Mouse (Mus musculus) T-helper 17 cell (primary cell): ENCODE data around the gene Ptprm.

Experiments used
- in situ Hi-C, 2 experiments: fragments of 300-600 bp; cut with MboI, MseI; formaldehyde crosslinking; loops; 1 replicate in 1 of 2; 2 replicates in 1 of 2; pipeline ENCODE4 v1.15.1; 2025; ENCODE audit warnings: high pct_unique_total_duplicates in 2 of 2

The Ptprm gene

DNA sequence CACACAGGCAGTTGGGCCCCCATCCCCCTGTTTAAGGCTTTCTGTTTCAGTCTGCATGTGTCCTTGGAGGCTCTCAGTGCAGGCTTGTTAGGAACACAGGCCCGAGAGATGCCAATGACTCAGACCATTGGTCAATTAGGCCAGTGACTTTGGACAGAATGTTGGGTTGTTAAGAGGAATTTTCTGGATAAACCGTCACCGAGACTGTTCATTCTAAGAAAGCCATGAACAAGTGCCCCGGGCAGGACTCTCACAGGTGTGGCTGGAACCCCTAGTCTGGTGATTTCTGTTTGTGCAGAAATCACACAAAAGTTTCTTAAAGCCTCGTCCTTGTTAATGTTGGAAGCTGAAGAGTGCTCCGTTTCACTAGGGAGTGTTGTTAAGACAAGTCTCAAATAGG lies 615.9 kb downstream of the Ptprm start:
- in situ Hi-C loops = no loop called here

- in situ Hi-C loops = no loop called here
These were observed 617.8 kb downstream of the Ptprm start for GRCm38 (mm10) chr17:66736450-66736849.

GRCm38 (mm10) chr17:66733541-66733940 lies 620.7 kb downstream of the Ptprm start:
- in situ Hi-C loops = no loop called here

DNA sequence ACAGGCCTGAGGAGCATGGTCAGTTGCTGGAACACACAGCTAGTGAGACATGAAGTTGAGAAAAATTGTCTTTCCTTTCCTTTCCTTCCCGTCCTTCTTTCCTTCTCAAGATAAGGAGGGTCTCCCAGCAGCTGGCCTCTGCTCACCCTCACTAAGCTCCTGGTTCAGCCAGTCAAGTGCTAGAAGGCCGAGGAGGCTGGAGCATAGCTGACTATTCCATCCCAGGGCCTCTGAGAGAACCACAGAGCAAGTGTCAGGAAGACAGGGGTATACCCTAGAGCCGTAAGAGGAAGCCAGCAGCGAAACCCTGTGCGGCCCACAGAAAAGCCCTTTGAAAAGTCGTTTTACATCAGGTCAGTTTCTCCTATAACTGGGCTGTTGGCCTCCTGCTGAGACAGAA lies 624.3 kb downstream of the Ptprm start:
- in situ Hi-C loops = no loop called here

GRCm38 (mm10) chr17:66720992-66721351 lies 633.3 kb downstream of the Ptprm start:
- in situ Hi-C loops = no loop called here

GRCm38 (mm10) chr17:66720200-66720991 lies 633.9 kb downstream of the Ptprm start:
- in situ Hi-C loops = no loop called here

DNA sequence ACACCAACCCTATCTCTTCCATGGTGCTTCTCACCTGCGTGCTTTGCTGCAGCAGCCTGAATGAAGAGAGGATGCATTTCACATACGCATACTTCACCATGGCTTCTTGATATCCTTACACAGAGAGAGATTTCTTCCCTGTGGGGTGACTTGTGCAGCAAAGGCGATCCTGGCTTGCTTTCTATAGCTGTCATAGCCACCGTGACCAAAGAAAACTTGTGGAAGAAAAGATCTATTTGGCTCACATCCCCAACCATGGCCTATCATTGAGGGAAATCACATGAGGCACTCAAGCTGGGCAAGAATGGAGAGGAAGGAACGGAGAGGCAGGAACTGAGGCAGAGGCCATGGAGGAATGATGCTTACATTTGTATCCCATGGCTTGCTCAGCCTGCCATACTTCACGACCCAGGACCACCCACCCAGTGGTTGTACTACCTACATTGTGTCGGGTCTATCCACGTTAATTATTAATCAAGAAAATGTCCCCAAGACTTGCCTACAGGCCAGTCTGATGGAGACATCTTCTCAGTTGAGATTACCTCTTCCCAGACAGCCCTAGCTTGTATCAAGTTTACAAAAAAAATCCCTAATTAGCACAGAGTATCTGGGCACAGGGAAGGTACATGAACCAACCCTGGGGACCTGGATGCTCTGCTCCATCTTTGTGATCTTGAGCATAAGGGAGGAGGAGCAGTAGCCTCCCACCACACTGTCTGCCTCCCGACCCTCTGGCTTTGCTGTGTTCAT lies 641.6 kb downstream of the Ptprm start:
- in situ Hi-C loops = no loop called here

GRCm38 (mm10) chr17:66711221-66712016 lies 642.8 kb downstream of the Ptprm start:
- in situ Hi-C loops = no loop called here

DNA sequence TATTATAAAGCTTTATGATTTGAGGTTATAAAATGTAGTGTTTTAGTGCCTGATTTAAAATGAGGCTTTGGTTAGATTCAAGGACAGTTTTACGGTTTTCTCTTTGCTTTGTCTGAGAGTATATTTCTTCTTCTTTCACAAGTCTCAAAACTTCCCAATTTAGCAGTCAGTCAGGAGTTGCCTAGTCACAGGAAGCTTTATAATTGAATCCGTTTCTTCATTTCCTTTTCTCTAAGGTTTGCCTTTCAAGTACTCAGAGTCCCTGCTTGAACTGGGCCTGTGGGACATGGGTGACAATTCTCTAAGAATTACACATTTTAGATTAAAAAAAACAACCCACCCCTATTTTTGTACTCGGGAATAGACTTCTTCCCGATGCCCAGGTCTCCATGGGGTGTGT lies 643.7 kb downstream of the Ptprm start:
- in situ Hi-C loops = no loop called here

DNA sequence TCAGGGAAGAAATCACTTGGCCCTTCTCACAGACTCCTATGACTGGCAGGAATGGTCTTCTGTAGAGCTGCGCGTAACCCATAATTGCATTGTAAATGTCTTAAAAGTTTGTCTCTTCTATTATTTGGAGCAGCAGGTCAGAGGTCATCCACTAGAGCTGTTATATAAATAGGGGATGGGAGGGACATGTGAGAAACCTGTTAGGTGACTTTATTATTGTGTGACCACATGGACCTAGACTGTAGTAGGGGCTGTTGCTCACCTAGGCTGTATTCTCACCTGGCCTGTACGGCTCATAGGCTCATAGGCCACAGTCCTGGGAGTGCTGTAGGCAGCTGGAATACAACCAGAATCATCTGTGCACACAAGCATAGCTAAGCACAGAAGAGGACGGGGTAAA lies 645.5 kb downstream of the Ptprm start:
- in situ Hi-C loops = no loop called here

DNA sequence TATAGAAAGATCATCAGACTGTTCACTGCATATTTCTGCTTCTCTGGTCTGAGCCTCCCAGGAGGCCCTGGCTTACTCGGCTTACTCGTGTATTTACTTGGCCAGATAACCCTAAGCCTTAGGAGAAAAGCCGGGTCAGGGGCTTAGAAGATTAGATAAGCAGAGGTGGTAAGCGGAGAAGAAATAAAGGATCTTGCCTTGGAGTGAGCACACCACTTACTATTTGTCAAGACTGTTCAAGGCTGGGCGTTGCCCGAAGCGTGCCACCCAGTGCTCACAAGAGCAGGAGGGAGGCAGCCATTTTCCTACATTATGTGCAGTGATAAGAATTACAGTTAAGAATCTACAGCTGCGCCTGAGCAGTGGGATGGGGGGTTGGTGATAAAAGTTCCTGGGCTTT lies 646.6 kb downstream of the Ptprm start:
- in situ Hi-C loops = no loop called here

DNA sequence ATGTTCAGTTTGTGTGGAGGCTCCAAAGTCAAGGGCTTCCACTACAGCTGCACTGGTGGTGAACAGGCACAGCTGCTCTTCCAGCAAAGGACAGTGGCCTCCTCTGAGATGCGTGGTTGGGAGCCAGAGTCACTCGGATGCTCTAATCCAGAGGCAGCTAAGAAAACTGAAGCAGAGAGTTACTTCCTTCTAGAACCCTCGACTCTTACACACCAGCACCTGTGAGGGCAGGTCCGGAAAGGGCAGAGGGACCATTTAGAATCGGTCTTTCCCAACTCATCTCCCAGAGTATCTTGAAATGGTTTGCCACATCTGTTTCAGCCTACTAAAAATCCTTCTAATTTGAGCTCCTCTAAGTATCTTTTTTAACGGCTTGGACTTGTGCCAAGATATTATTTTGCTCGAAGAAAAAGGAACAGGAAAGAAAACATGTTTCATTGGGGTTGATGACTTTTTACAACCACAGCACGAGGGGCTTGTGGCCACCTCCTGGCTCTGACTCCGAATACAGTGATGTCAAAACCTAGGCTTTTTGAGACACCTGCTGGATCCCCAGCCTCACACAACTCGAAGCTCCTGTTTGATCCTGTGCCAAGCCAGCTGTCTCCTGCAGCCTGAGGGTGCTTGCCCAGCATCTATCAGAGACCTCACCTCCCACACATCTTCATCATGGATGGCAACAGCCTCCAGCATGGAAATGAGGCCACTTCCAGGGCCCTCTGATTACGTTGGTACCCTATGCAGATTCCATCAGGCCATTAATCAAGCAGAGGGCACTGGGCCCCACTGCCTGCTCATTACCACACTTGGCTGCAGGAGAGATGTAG lies 652.7 kb downstream of the Ptprm start:
- in situ Hi-C loops = no loop called here

DNA sequence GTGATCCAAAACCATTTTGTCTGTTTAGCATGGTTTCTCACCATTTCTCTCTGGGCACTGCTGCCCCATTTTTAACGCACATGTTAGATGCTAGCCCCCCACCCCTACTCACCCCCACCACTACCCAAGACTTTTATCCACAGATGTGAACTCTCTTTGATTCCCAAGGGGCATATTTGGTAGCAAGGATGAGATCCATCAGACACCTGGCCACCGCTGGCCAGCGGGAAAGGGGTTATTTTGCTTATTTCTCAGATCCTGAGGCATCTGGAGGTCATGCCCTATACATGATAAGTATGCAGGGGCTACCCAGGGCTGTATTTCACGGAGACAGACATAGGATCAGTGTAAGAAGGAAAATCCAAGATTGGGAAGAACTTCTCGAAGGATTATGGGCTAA lies 654.4 kb downstream of the Ptprm start:
- in situ Hi-C loops = no loop called here

GRCm38 (mm10) chr17:66697650-66698049 lies 656.6 kb downstream of the Ptprm start:
- in situ Hi-C loops = no loop called here

GRCm38 (mm10) chr17:66696531-66697172 lies 657.6 kb downstream of the Ptprm start:
- in situ Hi-C loops = no loop called here

GRCm38 (mm10) chr17:66694326-66694725 lies 659.9 kb downstream of the Ptprm start:
- in situ Hi-C loops = no loop called here

GRCm38 (mm10) chr17:66693676-66694304 lies 660.5 kb downstream of the Ptprm start:
- in situ Hi-C loops = no loop called here

DNA sequence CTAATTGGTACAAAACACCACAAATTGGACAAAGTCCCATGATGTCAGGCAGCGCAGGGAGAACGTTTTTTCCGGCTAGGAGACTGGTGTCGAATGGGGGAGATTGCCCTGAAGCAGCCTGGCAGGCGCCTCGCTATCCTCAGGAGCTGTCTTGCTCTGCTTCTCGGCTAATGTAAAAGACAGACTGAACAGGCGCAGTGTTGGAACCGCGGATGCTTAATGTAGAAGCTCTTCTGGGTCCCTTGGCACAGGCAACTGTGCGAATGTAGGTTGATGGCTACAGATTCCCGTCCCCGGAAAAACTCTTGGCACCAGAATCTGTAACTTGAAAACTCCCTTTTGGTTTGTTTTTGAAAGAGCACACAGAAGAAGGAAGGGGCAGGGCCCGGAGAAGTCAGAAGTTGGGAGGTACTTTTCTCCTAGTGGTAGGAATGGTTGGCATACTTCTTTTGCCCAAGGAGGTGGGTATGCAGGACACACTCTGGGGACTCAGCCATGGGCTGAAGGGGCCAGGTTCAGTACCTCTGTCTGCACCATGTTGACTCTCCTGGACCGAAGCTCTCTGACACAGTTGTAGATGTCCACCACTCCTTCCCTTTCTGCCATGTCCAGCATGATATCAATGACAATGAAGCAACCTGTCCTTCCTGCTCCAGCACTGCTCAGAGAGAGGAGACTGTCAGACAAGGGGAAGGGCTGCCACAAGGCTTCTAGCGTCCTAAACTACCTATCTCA lies 661.1 kb downstream of the Ptprm start:
- in situ Hi-C loops = no loop called here

- in situ Hi-C loops = no loop called here
These were observed 666.1 kb downstream of the Ptprm start for GRCm38 (mm10) chr17:66688179-66688578.

- in situ Hi-C loops = no loop called here
These were observed 666.7 kb downstream of the Ptprm start for GRCm38 (mm10) chr17:66687543-66687942.
